Mouse (Mus musculus) right cerebral cortex, postnatal 36 days (tissue): ENCODE data around the gene Gm21882.
"Not testable (repeated sequence)": the region's sequence is repeated elsewhere in the genome, so short reads cannot be mapped to it uniquely, and the experiment has no call there.

Source experiments
- DNase-seq, 2 experiments: peaks; one replicate each; pipeline ENCODE4 v3.0.0; 2022; ENCODE audit warnings: low spot score in 2 of 2, mixed read lengths in 1 of 2

Gm21882 gene

DNA sequence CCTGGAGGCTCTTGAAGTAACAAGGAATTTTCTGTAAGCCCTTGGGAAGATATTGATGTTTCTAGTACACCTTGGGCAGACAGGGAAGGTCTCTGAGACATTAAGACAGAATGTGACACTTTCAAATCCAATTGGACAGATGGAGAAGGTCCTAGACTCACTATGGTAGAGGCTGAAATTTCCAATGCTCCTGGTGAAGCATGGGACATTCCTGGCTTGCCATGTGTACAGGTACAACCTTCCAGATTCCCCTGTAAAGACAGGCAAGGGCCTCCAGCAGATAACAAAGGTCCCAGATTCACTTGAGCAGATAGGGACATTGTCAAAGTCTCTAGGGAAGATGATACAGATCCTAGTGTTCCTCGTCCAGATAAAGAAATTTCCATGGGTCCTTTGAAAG lies at the start of gene Gm21882:
Gene Gm21882, minus strand, starts transcription at position 101 of the 400 bp plus-strand sequence.
- DNase-seq, result not testable (repeated sequence)
